Mouse (Mus musculus): ENCODE measurements around the gene Stum. TPM values are rescaled to one million over a fixed set of nuclear protein-coding genes. Genes with fewer than 3 reads are reported as not detected.

Gene Stum
- polyA plus RNA-seq, 1 experiment from 2014 or later = 0.11 TPM

GRCm38 (mm10) chr1:180433098-180433538 is 50.2 kb downstream of the Stum start:
- H3K4me1 ChIP-seq (ENCODE audit: control insufficient read depth, insufficient read depth, low read length) = 0 out of 2 replicates have a peak, but pooled peaks cover 5% of the 10 kb centered on the region
- no peaks in the 10 kb centered on the region for H3K9me3 ChIP-seq (replicated peaks; ENCODE audit: control insufficient read depth, low read length)
- H3K4me3 ChIP-seq (ENCODE audit: low read depth, low read length) = peak overlapping the region; percentile 25
- no peaks in the 10 kb centered on the region for H3K36me3 ChIP-seq (ENCODE audit: control insufficient read depth, insufficient read depth, low read length)
- H3K27ac ChIP-seq (ENCODE audit: low read depth, low read length) = no peak overlapping the region
- H3K4me2 ChIP-seq = peak overlapping the region; percentile 62
- peak overlapping the region; percentile 52; the same call in 1 of the 2 replicates for H3K9ac ChIP-seq (ENCODE audit: low read depth, low read length)
- H3K27me3 ChIP-seq (ENCODE audit: control insufficient read depth, insufficient read depth, low read length) = peaks cover 43% of the 10 kb centered on the region
- ATAC-seq (replicated peaks; ENCODE audit: insufficient number of reproducible peaks, low FRiP score, low TSS enrichment) = no peak
- under 1% methylated on average over 16 of the region's 16 CpGs for WGBS (ENCODE audit: insufficient replicate concordance)

GRCm38 (mm10) chr1:180431833-180432232 is 51.5 kb downstream of the Stum start:
- Histone ChIP-seq H3K9me3 (replicated peaks; ENCODE audit: control insufficient read depth, low read length) (no peaks in the 10 kb centered on the region), H3K27me3 (ENCODE audit: control insufficient read depth, insufficient read depth, low read length) (peaks cover 35% of the 10 kb centered on the region), H3K27ac (ENCODE audit: low read depth, low read length) (no peak overlapping the region), H3K9ac (ENCODE audit: low read depth, low read length) (no peak overlapping the region), H3K4me2 (no peak overlapping the region), H3K4me3 (ENCODE audit: low read depth, low read length) (no peak overlapping the region), H3K36me3 (ENCODE audit: control insufficient read depth, insufficient read depth, low read length) (no peaks in the 10 kb centered on the region), H3K4me1 (ENCODE audit: control insufficient read depth, insufficient read depth, low read length) (0 out of 2 replicates have a peak, but pooled peaks cover 5% of the 10 kb centered on the region)
- 56% methylated on average over 12 of the region's 12 CpGs for WGBS (ENCODE audit: insufficient replicate concordance)
- ATAC-seq (replicated peaks; ENCODE audit: insufficient number of reproducible peaks, low FRiP score, low TSS enrichment) = no peak

- 0 out of 2 replicates have a peak, but pooled peaks cover 5% of the 10 kb centered on the region for H3K4me1 ChIP-seq (ENCODE audit: control insufficient read depth, insufficient read depth, low read length)
- H3K9me3 ChIP-seq (replicated peaks; ENCODE audit: control insufficient read depth, low read length) = no peaks in the 10 kb centered on the region
- 57% methylated on average over 5 of the region's 5 CpGs for WGBS (ENCODE audit: insufficient replicate concordance)
- no peak overlapping the region for H3K9ac ChIP-seq (ENCODE audit: low read depth, low read length)
- no peak overlapping the region for H3K4me3 ChIP-seq (ENCODE audit: low read depth, low read length)
- no peak overlapping the region for H3K27ac ChIP-seq (ENCODE audit: low read depth, low read length)
- H3K36me3 ChIP-seq (ENCODE audit: control insufficient read depth, insufficient read depth, low read length) = no peaks in the 10 kb centered on the region
- peaks cover 23% of the 10 kb centered on the region for H3K27me3 ChIP-seq (ENCODE audit: control insufficient read depth, insufficient read depth, low read length)
- no peak overlapping the region for H3K4me2 ChIP-seq
- no peak for ATAC-seq (replicated peaks; ENCODE audit: insufficient number of reproducible peaks, low FRiP score, low TSS enrichment)
These were observed 53.5 kb downstream of the Stum start for GRCm38 (mm10) chr1:180429819-180430218.

DNA sequence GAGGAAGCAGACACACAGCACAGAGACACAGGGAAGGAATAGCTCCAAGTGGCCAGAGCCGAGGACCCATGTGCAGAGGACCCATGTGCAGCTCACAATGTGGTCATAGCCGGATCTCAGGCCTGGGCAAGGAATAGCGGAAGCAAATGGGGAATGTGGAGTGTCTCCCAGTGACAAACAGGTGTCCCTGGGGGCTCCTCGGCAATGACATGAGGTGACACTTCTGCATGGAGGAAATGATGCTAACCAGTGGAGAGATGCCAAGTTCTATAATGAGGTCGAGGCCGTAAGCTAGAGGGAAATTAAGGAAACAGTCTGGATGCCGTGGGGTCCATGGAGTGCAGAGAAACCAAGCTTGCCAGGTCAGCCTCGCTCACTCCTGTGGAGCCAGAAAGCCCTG is 54.4 kb downstream of the Stum start:
- Histone ChIP-seq H3K9me3 (replicated peaks; ENCODE audit: control insufficient read depth, low read length) (no peaks in the 10 kb centered on the region), H3K27ac (ENCODE audit: low read depth, low read length) (no peak overlapping the region), H3K4me1 (ENCODE audit: control insufficient read depth, insufficient read depth, low read length) (0 out of 2 replicates have a peak, but pooled peaks cover 3% of the 10 kb centered on the region), H3K27me3 (ENCODE audit: control insufficient read depth, insufficient read depth, low read length) (peaks cover 17% of the 10 kb centered on the region), H3K4me3 (ENCODE audit: low read depth, low read length) (no peak overlapping the region), H3K36me3 (ENCODE audit: control insufficient read depth, insufficient read depth, low read length) (no peaks in the 10 kb centered on the region), H3K9ac (ENCODE audit: low read depth, low read length) (no peak overlapping the region), H3K4me2 (no peak overlapping the region)
- WGBS (ENCODE audit: insufficient replicate concordance) = 75% methylated on average over 8 of the region's 8 CpGs
- no peak for ATAC-seq (replicated peaks; ENCODE audit: insufficient number of reproducible peaks, low FRiP score, low TSS enrichment)

- Histone ChIP-seq H3K9me3 (replicated peaks; ENCODE audit: control insufficient read depth, low read length) (no peaks in the 10 kb centered on the region), H3K27me3 (ENCODE audit: control insufficient read depth, insufficient read depth, low read length) (peaks cover 10% of the 10 kb centered on the region), H3K4me3 (ENCODE audit: low read depth, low read length) (no peak overlapping the region), H3K4me2 (no peak overlapping the region), H3K27ac (ENCODE audit: low read depth, low read length) (no peak overlapping the region), H3K4me1 (ENCODE audit: control insufficient read depth, insufficient read depth, low read length) (peaks cover 3% of the 10 kb centered on the region; the same call in 1 of the 2 replicates), H3K36me3 (ENCODE audit: control insufficient read depth, insufficient read depth, low read length) (no peaks in the 10 kb centered on the region), H3K9ac (ENCODE audit: low read depth, low read length) (no peak overlapping the region)
- ATAC-seq (replicated peaks; ENCODE audit: insufficient number of reproducible peaks, low FRiP score, low TSS enrichment) = no peak
- WGBS (ENCODE audit: insufficient replicate concordance) = 15% methylated on average over 9 of the region's 9 CpGs
These were observed 55.1 kb downstream of the Stum start for GRCm38 (mm10) chr1:180428101-180428712.

DNA sequence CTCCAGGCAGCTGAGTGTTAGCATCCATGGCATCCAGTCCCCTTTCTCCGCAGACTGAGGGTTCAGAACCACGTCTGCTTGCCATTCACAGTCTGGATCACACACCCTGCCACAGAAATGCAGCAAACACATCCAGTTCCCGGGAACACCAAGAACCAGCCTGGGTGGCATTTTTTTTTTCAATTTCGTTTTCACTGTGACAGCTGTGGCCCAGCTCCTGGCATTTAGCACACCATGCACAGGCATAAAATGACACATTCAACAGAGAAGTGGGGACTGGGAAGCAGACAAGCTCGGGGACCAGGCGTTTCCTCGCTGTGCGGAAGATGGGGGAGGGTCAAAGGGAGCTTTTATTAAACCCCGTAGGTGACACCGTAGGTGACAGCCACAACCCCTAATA is 55.6 kb downstream of the Stum start:
- 47% methylated on average over 10 of the region's 10 CpGs for WGBS (ENCODE audit: insufficient replicate concordance)
- H3K9ac ChIP-seq (ENCODE audit: low read depth, low read length) = no peak overlapping the region

DNA sequence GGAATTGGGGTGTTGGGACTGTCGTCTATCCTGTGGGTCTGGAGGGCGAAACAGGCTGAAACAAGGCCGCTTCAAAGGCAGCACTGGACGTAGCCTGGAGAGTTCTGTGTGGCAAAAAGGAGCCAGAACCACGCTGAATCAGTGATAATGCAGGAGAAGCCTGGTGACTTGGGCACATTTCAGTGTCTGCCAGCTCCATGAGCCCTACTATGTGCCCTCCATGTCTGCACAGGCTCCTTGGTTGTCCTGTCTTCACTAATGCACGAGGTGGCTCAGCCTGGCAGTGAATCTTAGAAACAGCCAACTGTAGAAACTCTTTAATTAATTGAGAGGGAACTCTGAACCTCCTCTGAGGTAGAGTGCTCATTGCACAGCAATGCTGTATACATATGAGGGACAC is 56.9 kb downstream of the Stum start:
- no peak for ATAC-seq (replicated peaks; ENCODE audit: insufficient number of reproducible peaks, low FRiP score, low TSS enrichment)
- H3K27ac ChIP-seq (ENCODE audit: low read depth, low read length) = no peak overlapping the region
- peaks cover 4% of the 10 kb centered on the region; the same call in 1 of the 2 replicates for H3K27me3 ChIP-seq (ENCODE audit: control insufficient read depth, insufficient read depth, low read length)
- no peaks in the 10 kb centered on the region for H3K36me3 ChIP-seq (ENCODE audit: control insufficient read depth, insufficient read depth, low read length)
- H3K9me3 ChIP-seq (replicated peaks; ENCODE audit: control insufficient read depth, low read length) = no peaks in the 10 kb centered on the region
- H3K4me1 ChIP-seq (ENCODE audit: control insufficient read depth, insufficient read depth, low read length) = peaks cover 5% of the 10 kb centered on the region; the same call in 1 of the 2 replicates
- 74% methylated on average over 6 of the region's 6 CpGs for WGBS (ENCODE audit: insufficient replicate concordance)
- H3K4me3 ChIP-seq (ENCODE audit: low read depth, low read length) = no peak overlapping the region
- no peak overlapping the region for H3K9ac ChIP-seq (ENCODE audit: low read depth, low read length)
- no peak overlapping the region for H3K4me2 ChIP-seq

More for the DNA sequence above, 55.6 kb downstream of the Stum start:
- Histone ChIP-seq H3K4me2 (no peak overlapping the region), H3K27me3 (ENCODE audit: control insufficient read depth, insufficient read depth, low read length) (peaks cover 9% of the 10 kb centered on the region), H3K36me3 (ENCODE audit: control insufficient read depth, insufficient read depth, low read length) (no peaks in the 10 kb centered on the region), H3K4me3 (ENCODE audit: low read depth, low read length) (no peak overlapping the region), H3K9me3 (replicated peaks; ENCODE audit: control insufficient read depth, low read length) (no peaks in the 10 kb centered on the region), H3K27ac (ENCODE audit: low read depth, low read length) (no peak overlapping the region), H3K4me1 (ENCODE audit: control insufficient read depth, insufficient read depth, low read length) (peaks cover 4% of the 10 kb centered on the region; the same call in 1 of the 2 replicates)
- ATAC-seq (replicated peaks; ENCODE audit: insufficient number of reproducible peaks, low FRiP score, low TSS enrichment) = no peak

DNA sequence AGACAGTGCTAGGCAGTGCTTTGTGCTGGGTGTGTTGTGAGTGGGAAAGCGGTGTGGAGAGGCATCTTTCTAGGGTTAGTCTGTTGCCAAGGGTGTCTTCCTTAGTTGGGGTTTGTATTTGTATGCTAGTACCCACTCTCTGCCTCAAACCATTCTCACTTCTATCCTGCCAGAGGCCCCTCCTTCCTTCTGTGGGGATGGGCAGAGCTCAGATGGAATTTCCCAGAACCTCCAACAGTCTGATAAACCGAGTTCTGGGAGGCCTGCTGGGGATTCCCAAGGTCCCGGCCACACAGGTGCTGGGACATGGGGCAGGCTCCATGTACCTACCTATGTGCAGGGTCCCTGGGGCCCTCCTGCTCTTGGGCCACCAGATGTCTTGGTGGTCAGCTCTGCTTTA is 59.4 kb downstream of the Stum start:
- WGBS (ENCODE audit: insufficient replicate concordance) = 76% methylated on average over 3 of the region's 3 CpGs
- peaks cover 15% of the 10 kb centered on the region for H3K4me1 ChIP-seq (ENCODE audit: control insufficient read depth, insufficient read depth, low read length)
- H3K9me3 ChIP-seq (replicated peaks; ENCODE audit: control insufficient read depth, low read length) = no peaks in the 10 kb centered on the region
- H3K4me2 ChIP-seq = no peak overlapping the region
- 0 out of 2 replicates have a peak, but pooled peaks cover 4% of the 10 kb centered on the region for H3K27me3 ChIP-seq (ENCODE audit: control insufficient read depth, insufficient read depth, low read length)
- no peak overlapping the region for H3K27ac ChIP-seq (ENCODE audit: low read depth, low read length)
- no peak overlapping the region for H3K4me3 ChIP-seq (ENCODE audit: low read depth, low read length)
- no peak for ATAC-seq (replicated peaks; ENCODE audit: insufficient number of reproducible peaks, low FRiP score, low TSS enrichment)
- H3K36me3 ChIP-seq (ENCODE audit: control insufficient read depth, insufficient read depth, low read length) = no peaks in the 10 kb centered on the region
- H3K9ac ChIP-seq (ENCODE audit: low read depth, low read length) = no peak overlapping the region
